Mouse (Mus musculus): Measurements from ENCODE around the gene Lpp. TPM values are rescaled to one million over a fixed set of nuclear protein-coding genes. Genes with fewer than 3 reads are reported as not detected.

Lpp gene
- total and polyA plus RNA-seq, 2 experiments from 2014 or later: 8.4 to 13.1 TPM

DNA sequence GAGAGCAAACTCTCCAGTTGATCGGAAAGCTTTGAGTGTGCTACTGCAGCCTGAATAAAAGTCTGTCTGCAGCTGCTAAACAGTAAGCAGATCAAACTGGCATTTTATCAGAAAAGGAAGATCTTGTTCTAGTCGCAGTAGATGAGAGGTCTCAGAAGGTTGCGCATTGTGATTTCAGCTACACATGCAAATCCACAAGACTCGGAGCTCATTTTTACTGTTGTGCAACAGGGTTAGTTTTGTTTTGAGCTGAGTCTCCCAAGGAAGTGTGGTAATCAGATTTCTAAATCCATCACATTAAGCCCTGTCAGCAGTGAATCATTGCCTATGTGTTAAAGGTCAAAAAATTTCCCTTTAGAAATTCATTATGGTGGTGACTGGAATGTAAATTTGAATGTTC lies 540.4 kb downstream of the Lpp start:
- 69% methylated on average over 4 of the region's 4 CpGs for WGBS
- ATAC-seq: no peak
- no peak for TF ChIP-seq CTCF (IDR thresholded peaks at IDR 0.05; ENCODE audit: low read depth)

GRCm38 (mm10) chr16:24941306-24942160 lies 548.2 kb downstream of the Lpp start:
- Histone ChIP-seq H3K9ac (replicated peaks; ENCODE audit: low read length) (no peak overlapping the region), H3K4me3 (ENCODE audit: low read length) (no peak overlapping the region), H3K27ac (no peak overlapping the region), H3K27me3 (ENCODE audit: insufficient read depth, low read length) (no peaks in the 10 kb centered on the region), H3K4me2 (ENCODE audit: low read depth, low read length) (no peak overlapping the region), H3K36me3 (ENCODE audit: insufficient read depth, low read length) (no peaks in the 10 kb centered on the region), H3K4me1 (ENCODE audit: insufficient read depth, low read length) (no peaks in the 10 kb centered on the region), H3K9me3 (ENCODE audit: low read length) (no peaks in the 10 kb centered on the region)
- TF ChIP-seq CTCF (IDR thresholded peaks at IDR 0.05; ENCODE audit: low read depth): no peak
- ATAC-seq (peak; percentile 58), DNase-seq (ENCODE audit: low spot score) (peak; percentile 30)
- WGBS: 33% methylated on average over 9 of the region's 9 CpGs

More for the DNA sequence above, 540.4 kb downstream of the Lpp start:
- Histone ChIP-seq H3K4me3 (ENCODE audit: low read length) (no peak overlapping the region), H3K27ac (no peak overlapping the region), H3K9ac (replicated peaks; ENCODE audit: low read length) (no peak overlapping the region), H3K27me3 (ENCODE audit: insufficient read depth, low read length) (no peaks in the 10 kb centered on the region), H3K4me1 (ENCODE audit: insufficient read depth, low read length) (no peaks in the 10 kb centered on the region), H3K4me2 (ENCODE audit: low read depth, low read length) (no peak overlapping the region), H3K9me3 (ENCODE audit: low read length) (no peaks in the 10 kb centered on the region), H3K36me3 (ENCODE audit: insufficient read depth, low read length) (no peaks in the 10 kb centered on the region)
- DNase-seq (ENCODE audit: low spot score): no peak

DNA sequence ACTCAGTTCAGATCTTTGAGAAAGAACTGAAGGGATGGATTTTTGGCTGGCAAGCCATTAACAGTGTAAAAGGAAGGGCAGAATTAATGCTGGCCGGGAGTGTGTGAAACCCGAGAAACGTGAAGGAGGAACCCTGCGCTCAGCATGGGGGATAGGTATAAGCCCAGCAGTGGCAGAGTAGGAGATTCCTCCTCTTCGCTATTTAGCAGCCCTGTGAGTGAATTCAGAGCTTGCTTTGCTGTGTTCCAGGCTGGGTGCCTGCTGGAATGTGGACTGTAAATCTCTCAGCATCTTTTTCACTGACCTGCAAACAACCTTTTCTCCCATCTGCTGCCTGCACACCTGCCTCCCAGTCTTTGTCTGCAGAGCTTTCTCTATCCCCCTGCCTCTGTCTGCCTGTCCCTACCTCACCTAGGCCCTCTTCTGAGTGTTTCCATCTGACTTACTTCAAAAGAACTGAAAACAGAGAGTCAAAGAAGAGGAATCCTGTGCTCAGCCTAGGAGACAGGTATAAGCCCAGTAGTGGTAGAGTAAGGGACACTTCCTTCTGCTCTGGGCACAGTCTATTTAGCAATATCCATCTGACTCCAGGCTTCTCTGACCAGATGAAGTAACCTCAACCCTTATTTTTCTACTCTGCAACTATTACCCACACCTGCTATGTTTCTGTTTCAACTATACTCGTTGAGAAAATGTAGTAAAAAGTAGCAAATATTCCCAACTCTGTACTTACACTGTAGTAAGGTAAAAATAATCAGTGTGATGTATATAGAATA lies 550.4 kb downstream of the Lpp start:
- Histone ChIP-seq H3K27ac (no peak overlapping the region), H3K4me1 (ENCODE audit: insufficient read depth, low read length) (no peaks in the 10 kb centered on the region), H3K36me3 (ENCODE audit: insufficient read depth, low read length) (no peaks in the 10 kb centered on the region), H3K4me3 (ENCODE audit: low read length) (no peak overlapping the region), H3K4me2 (ENCODE audit: low read depth, low read length) (no peak overlapping the region), H3K9ac (replicated peaks; ENCODE audit: low read length) (no peak overlapping the region), H3K9me3 (ENCODE audit: low read length) (no peaks in the 10 kb centered on the region), H3K27me3 (ENCODE audit: insufficient read depth, low read length) (no peaks in the 10 kb centered on the region)
- DNase-seq (ENCODE audit: low spot score): no peak
- 27% methylated on average over 6 of the region's 6 CpGs for WGBS
- no peak for TF ChIP-seq CTCF (IDR thresholded peaks at IDR 0.05; ENCODE audit: low read depth)
- no peak for ATAC-seq

DNA sequence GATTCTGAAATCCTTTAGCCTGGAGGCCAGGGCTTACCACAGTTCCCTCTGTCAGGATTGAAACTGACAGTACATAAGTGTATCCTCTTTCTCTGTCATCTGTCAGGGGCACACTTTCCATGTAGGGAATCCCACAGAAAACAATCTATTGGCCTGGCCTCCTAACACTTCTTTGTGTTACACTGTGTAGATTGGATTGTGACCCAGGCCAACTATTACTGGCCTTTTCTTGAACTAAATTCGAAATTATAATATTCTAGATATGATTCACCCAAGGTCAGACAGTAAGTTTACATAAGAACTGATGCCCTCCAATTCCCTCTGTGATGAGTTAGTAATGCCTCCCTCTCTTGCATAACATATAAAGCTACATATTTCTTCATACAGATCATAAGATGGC lies 553.0 kb downstream of the Lpp start:
- H3K4me2 ChIP-seq (ENCODE audit: low read depth, low read length): no peak overlapping the region
- 87% methylated on average over 1 of the region's 1 CpGs for WGBS
- H3K4me3 ChIP-seq (ENCODE audit: low read length): no peak overlapping the region
- H3K36me3 ChIP-seq (ENCODE audit: insufficient read depth, low read length): no peaks in the 10 kb centered on the region
- no peak overlapping the region for H3K9ac ChIP-seq (replicated peaks; ENCODE audit: low read length)
- DNase-seq (ENCODE audit: low spot score) (no peak), ATAC-seq (no peak)
- no peak for TF ChIP-seq CTCF (IDR thresholded peaks at IDR 0.05; ENCODE audit: low read depth)
- no peaks in the 10 kb centered on the region for H3K27me3 ChIP-seq (ENCODE audit: insufficient read depth, low read length)
- H3K9me3 ChIP-seq (ENCODE audit: low read length): no peaks in the 10 kb centered on the region
- no peaks in the 10 kb centered on the region for H3K4me1 ChIP-seq (ENCODE audit: insufficient read depth, low read length)
- H3K27ac ChIP-seq: no peak overlapping the region

DNA sequence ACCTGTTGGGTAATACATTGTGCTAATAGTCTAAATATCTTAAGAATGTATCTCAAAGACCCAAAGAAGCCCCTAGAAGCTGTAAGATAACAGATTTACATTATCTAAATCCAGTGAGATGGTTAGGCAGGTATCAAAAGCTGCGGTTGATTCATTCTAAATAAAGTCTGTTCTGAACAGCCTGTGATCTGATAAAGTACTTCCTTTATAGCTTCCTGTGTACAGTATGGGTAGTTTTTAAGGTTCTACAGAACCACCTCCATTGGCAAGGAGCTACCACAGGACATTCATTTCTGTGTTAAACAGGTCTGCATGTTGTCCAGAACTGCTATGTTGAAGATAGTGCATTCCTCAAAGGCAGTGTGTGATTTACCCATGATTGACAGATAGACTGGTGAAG lies 554.2 kb downstream of the Lpp start:
- no peak for ATAC-seq
- DNase-seq (ENCODE audit: low spot score): no peak
- H3K27me3 ChIP-seq (ENCODE audit: insufficient read depth, low read length): no peaks in the 10 kb centered on the region
- H3K4me1 ChIP-seq (ENCODE audit: insufficient read depth, low read length): no peaks in the 10 kb centered on the region
- H3K36me3 ChIP-seq (ENCODE audit: insufficient read depth, low read length): no peaks in the 10 kb centered on the region
- H3K27ac ChIP-seq: no peak overlapping the region
- no peak overlapping the region for H3K4me2 ChIP-seq (ENCODE audit: low read depth, low read length)
- 91% methylated on average over 1 of the region's 1 CpGs for WGBS
- no peak overlapping the region for H3K4me3 ChIP-seq (ENCODE audit: low read length)
- no peaks in the 10 kb centered on the region for H3K9me3 ChIP-seq (ENCODE audit: low read length)
- no peak overlapping the region for H3K9ac ChIP-seq (replicated peaks; ENCODE audit: low read length)
- TF ChIP-seq CTCF (IDR thresholded peaks at IDR 0.05; ENCODE audit: low read depth): no peak

- H3K27me3 ChIP-seq (ENCODE audit: insufficient read depth, low read length): no peaks in the 10 kb centered on the region
- no peaks in the 10 kb centered on the region for H3K9me3 ChIP-seq (ENCODE audit: low read length)
- TF ChIP-seq CTCF (IDR thresholded peaks at IDR 0.05; ENCODE audit: low read depth): no peak
- WGBS: 62% methylated on average over 3 of the region's 3 CpGs
- H3K9ac ChIP-seq (replicated peaks; ENCODE audit: low read length): no peak overlapping the region
- no peak overlapping the region for H3K4me2 ChIP-seq (ENCODE audit: low read depth, low read length)
- H3K4me1 ChIP-seq (ENCODE audit: insufficient read depth, low read length): no peaks in the 10 kb centered on the region
- DNase-seq (ENCODE audit: low spot score): no peak
- no peaks in the 10 kb centered on the region for H3K36me3 ChIP-seq (ENCODE audit: insufficient read depth, low read length)
- H3K27ac ChIP-seq: no peak overlapping the region
- no peak overlapping the region for H3K4me3 ChIP-seq (ENCODE audit: low read length)
- ATAC-seq: no peak
These were observed 554.9 kb downstream of the Lpp start for GRCm38 (mm10) chr16:24948091-24948690.

All from hindbrain, postnatal 0 days (tissue).